Mouse (Mus musculus) right cerebral cortex, adult 18-20 months (tissue): Measurements from ENCODE around the gene Nemf.

ENCODE experiments used
- DNase-seq: peaks from one replicate; pipeline ENCODE4 v3.0.0; 2022; ENCODE audit warnings: mixed read lengths

Nemf gene

GRCm38 (mm10) chr12:69302171-69302570, 54.8 kb downstream of the Nemf start:
- no peak for DNase-seq

GRCm38 (mm10) chr12:69300391-69300790, 56.6 kb downstream of the Nemf start:
- no peak for DNase-seq

GRCm38 (mm10) chr12:69299831-69300230, 57.1 kb downstream of the Nemf start:
- no peak for DNase-seq

- DNase-seq = no peak
These were observed 57.7 kb downstream of the Nemf start for GRCm38 (mm10) chr12:69299231-69299630.

- DNase-seq = no peak
These were observed 58.7 kb downstream of the Nemf start for GRCm38 (mm10) chr12:69298281-69298680.

GRCm38 (mm10) chr12:69297411-69298150, 59.4 kb downstream of the Nemf start:
- no peak for DNase-seq

- DNase-seq = peak; percentile 93
These were observed 60.2 kb downstream of the Nemf start, which contains the start of gene Klhdc2 for GRCm38 (mm10) chr12:69296511-69297410. Gene Klhdc2, plus strand, starts transcription at chr12:69296681.

- DNase-seq = no peak
These were observed 61.3 kb downstream of the Nemf start for GRCm38 (mm10) chr12:69295651-69296050.

- no peak for DNase-seq
These were observed 62.0 kb downstream of the Nemf start for GRCm38 (mm10) chr12:69294936-69295335.

- no peak for DNase-seq
These were observed 63.1 kb downstream of the Nemf start for GRCm38 (mm10) chr12:69293815-69294214.

- DNase-seq = no peak
These were observed 64.6 kb downstream of the Nemf start for GRCm38 (mm10) chr12:69292401-69292800.

GRCm38 (mm10) chr12:69288699-69289098, 68.3 kb downstream of the Nemf start:
- no peak for DNase-seq

GRCm38 (mm10) chr12:69287535-69287934, 69.4 kb downstream of the Nemf start:
- no peak for DNase-seq

GRCm38 (mm10) chr12:69283146-69283545, 73.8 kb downstream of the Nemf start:
- DNase-seq = no peak

GRCm38 (mm10) chr12:69280915-69281314, 76.0 kb downstream of the Nemf start:
- no peak for DNase-seq

- DNase-seq = no peak
These were observed 77.0 kb downstream of the Nemf start for GRCm38 (mm10) chr12:69279931-69280469.

GRCm38 (mm10) chr12:69268956-69269355, 88.0 kb downstream of the Nemf start:
- no peak for DNase-seq

- no peak for DNase-seq
These were observed 88.9 kb downstream of the Nemf start for GRCm38 (mm10) chr12:69267956-69268632.

GRCm38 (mm10) chr12:69265031-69265430, 91.9 kb downstream of the Nemf start:
- DNase-seq = no peak

GRCm38 (mm10) chr12:69262251-69262650, 94.7 kb downstream of the Nemf start:
- no peak for DNase-seq
